Mouse (Mus musculus) hindbrain, embryonic 10.5 days (tissue): ENCODE results near the gene Frmpd1. TPM values are rescaled to one million over a fixed set of nuclear protein-coding genes. Genes with fewer than 3 reads are reported as not detected.
A peak's percentile ranks its signal among the peaks of the same experiment; 100 is the strongest.

Source experiments
- DNase-seq: peaks from one replicate; pipeline ENCODE4 v3.0.0-alpha.2; 2017; ENCODE audit warnings: low spot score
- H3K27ac ChIP-seq: fragments of 300-500 bp; sonication (generic); 2 replicates; pipeline ENCODE4 v1.5.1; 2016; ENCODE audit warnings: mild to moderate bottlenecking, moderate library complexity
- H3K27me3 ChIP-seq: fragments of 300-500 bp; sonication (generic); 2 replicates; pipeline ENCODE4 v1.6.1; 2016; ENCODE audit warnings: mild to moderate bottlenecking; ENCODE audit not compliant: poor library complexity, insufficient read depth, severe bottlenecking
- H3K36me3 ChIP-seq: fragments of 300-500 bp; sonication (generic); 2 replicates; pipeline ENCODE4 v1.6.1; 2016; ENCODE audit warnings: mild to moderate bottlenecking, moderate library complexity
- H3K4me1 ChIP-seq: fragments of 300-500 bp; sonication (generic); replicated peaks from 2 replicates; pipeline ENCODE4 v1.6.1; 2016; ENCODE audit warnings: mild to moderate bottlenecking
- H3K4me3 ChIP-seq: fragments of 300-500 bp; sonication (generic); 2 replicates; pipeline ENCODE4 v1.5.1; 2016; ENCODE audit warnings: mild to moderate bottlenecking, moderate library complexity
- H3K9me3 ChIP-seq: fragments of 300-500 bp; sonication (generic); 2 replicates; pipeline ENCODE4 v1.6.1; 2016; ENCODE audit warnings: mild to moderate bottlenecking, moderate library complexity
- WGBS: fragments of 180-500 bp; shearing (Covaris S2); methylation state at CpG from one replicate; pipeline ENCODE4 v1.1.7; 2016; 5-methylcytosine and 5-hydroxymethylcytosine counted together
- polyA plus RNA-seq: library from polyadenylated mRNA; unstranded; fragments of >200 nt; fragmentation: Nextera tagmentation; extraction: Ambion mirVana; gene quantifications from 2 replicates; pipeline ENCODE4 v1.2.1, GENCODE M21; 2016

Frmpd1 gene
- polyA plus RNA-seq, 1 experiment from 2014 or later: 1.5 TPM

DNA sequence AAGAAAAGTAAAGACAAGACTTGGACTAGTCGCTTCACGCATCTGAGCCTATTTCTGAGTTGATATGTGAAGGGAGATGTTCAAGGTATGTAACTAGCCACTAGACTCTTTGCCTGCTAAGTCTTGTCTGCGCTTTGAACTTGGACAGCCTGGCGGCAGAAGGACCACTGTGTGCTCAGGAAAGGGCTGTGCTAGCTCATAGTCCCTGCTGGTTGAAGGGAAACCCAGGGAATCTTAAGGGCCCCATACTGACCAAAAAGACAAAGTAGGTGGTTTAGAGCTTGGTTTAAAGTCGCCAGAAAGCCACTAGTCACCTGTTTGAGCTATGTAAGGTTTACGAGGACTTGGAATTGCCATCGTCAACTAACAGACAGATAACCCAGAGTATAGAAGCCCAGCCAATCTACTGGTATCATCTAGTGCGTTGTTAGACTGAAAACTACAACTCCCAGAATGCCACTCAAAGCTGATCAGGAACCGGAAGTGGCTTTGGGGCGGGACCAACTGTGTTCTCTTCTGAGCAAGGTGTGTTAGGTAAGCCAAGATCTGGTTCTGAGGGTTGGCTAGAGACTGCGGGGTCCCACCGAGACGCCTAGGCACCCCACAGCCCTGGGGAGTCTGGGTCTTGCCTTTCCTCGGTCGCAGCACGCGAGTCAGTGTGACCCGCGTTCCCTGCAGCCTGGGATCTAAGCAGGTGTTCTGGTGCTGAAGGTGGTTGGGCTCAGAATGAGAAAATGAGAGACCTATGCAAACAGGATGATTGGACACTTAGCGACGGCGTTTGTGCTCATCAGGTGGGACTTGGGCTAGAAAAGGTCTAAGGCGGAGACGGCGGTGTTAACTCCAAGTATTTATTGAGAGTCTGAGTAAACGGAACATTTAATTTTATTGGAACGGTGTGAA is 112.2 kb downstream of the Frmpd1 start, which contains the start of gene Trmt10b:
Gene Trmt10b (plus strand): TSS at position 466 of the 903 bp plus-strand sequence.
- H3K9me3 ChIP-seq: no peaks in the 10 kb centered on the region
- DNase-seq: peak; percentile 69
- no peaks in the 10 kb centered on the region for H3K27me3 ChIP-seq
- peak within 1 kb of the TSS; percentile 82 for H3K4me3 ChIP-seq
- peaks cover 19% of the 10 kb centered on the region for H3K36me3 ChIP-seq
- 22% methylated on average over 27 of the region's 27 CpGs for WGBS
- H3K27ac ChIP-seq: peak within 1 kb of the TSS; percentile 78
- peaks cover 10% of the 10 kb centered on the region for H3K4me1 ChIP-seq

DNA sequence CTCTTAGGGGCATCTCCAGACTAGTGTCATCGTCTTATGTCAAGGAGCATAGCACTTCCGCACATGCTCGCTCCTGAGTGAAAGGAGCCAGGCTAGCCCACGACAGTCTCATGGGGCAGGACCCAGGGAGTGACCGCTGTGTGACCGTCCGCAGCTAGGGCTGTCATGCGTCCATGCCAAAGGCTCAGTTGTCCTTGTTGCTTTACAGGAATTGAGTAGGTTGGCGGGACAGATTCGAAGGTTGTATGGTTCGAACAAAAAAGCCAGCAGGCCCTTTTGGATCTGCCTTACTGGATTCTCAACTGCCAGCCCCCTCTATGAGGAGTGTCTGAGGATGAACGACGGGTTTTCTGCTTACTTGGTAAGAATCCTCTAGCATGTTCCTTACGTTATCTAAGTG is 120.9 kb downstream of the Frmpd1 start:
- H3K36me3 ChIP-seq: peaks cover 87% of the 10 kb centered on the region
- no peak for DNase-seq

DNA sequence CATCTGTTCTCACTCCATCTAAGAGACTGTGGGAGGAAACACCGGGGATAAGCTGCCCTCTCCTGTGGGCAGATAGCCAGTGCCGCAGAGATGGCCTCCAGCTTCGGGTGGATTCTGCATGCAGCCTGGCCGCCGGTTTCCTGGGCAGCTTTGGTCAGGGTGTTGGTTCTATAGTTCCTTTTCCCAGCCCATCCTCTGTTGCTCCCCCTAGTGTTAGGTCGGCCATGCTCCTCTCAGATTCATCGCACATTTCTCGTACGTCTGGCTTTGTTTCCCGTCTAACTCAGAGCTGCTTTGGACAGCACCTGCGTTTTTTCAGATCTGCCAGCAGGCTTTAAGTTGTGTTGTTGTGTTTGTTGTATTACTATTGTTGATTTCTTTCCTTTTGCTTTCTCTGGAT is 123.4 kb downstream of the Frmpd1 start:
- Histone ChIP-seq H3K36me3 (peaks cover 79% of the 10 kb centered on the region), H3K27me3 (no peaks in the 10 kb centered on the region), H3K4me3 (no peak overlapping the region), H3K27ac (no peak overlapping the region), H3K9me3 (peaks cover 6% of the 10 kb centered on the region; the same call in 1 of the 2 replicates), H3K4me1 (no peaks in the 10 kb centered on the region)
- DNase-seq: peak; percentile 36
- 43% methylated on average over 11 of the region's 11 CpGs for WGBS

More for the DNA sequence above, 120.9 kb downstream of the Frmpd1 start:
- no peaks in the 10 kb centered on the region for H3K4me1 ChIP-seq
- no peak overlapping the region for H3K4me3 ChIP-seq
- no peak overlapping the region for H3K27ac ChIP-seq
- peaks cover 6% of the 10 kb centered on the region; the same call in 1 of the 2 replicates for H3K9me3 ChIP-seq
- no peaks in the 10 kb centered on the region for H3K27me3 ChIP-seq
- 97% methylated on average over 14 of the region's 14 CpGs for WGBS

DNA sequence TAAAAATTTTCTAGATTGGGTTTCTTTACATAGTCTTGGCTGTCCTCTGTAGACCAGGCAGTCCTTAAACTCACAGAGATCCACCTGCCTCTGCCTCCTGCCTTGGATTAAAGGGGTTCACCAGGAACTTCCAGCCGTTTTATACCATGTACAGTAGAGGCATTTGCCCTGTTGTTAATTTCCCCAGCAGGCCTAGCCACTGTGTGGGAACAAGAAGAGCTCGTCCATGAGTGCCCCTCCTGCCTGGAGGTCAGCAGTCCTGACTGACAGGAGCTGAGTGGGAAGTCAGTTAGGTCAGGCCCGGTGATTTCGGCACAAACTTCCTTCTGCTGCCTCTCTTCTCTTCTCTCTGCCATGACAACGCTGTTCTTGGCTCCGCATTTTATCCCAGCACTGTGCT is 123.9 kb downstream of the Frmpd1 start:
- DNase-seq: no peak
- H3K27me3 ChIP-seq: no peaks in the 10 kb centered on the region
- H3K36me3 ChIP-seq: peaks cover 74% of the 10 kb centered on the region
- peaks cover 6% of the 10 kb centered on the region; the same call in 1 of the 2 replicates for H3K9me3 ChIP-seq
- H3K27ac ChIP-seq: no peak overlapping the region
- 83% methylated on average over 6 of the region's 6 CpGs for WGBS
- H3K4me1 ChIP-seq: no peaks in the 10 kb centered on the region
- no peak overlapping the region for H3K4me3 ChIP-seq

DNA sequence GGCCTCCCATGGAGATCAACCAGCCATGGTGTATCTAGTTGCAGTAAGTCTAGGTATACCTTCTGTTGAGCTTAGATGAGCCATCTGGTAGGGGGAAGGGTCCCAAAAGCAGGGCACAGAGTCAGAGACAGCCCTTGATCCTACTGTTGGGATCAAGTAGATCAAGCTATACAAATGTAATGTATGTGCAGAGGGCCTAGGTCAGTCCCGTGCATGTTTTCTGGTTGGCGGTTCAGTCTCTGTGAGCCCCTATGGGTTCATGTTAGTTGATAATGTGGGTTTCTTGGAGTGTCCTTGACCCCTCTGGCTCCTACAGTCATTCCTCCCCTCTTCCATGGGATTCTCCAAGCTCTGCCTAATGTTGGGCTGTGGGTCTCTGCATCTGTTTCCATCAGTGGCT is 126.4 kb downstream of the Frmpd1 start:
- no peak for DNase-seq
- H3K9me3 ChIP-seq: no peaks in the 10 kb centered on the region
- peaks cover 72% of the 10 kb centered on the region for H3K36me3 ChIP-seq
- no peak overlapping the region for H3K27ac ChIP-seq
- H3K4me3 ChIP-seq: no peak overlapping the region
- WGBS: 99% methylated on average over 2 of the region's 2 CpGs
- no peaks in the 10 kb centered on the region for H3K4me1 ChIP-seq
- H3K27me3 ChIP-seq: no peaks in the 10 kb centered on the region

DNA sequence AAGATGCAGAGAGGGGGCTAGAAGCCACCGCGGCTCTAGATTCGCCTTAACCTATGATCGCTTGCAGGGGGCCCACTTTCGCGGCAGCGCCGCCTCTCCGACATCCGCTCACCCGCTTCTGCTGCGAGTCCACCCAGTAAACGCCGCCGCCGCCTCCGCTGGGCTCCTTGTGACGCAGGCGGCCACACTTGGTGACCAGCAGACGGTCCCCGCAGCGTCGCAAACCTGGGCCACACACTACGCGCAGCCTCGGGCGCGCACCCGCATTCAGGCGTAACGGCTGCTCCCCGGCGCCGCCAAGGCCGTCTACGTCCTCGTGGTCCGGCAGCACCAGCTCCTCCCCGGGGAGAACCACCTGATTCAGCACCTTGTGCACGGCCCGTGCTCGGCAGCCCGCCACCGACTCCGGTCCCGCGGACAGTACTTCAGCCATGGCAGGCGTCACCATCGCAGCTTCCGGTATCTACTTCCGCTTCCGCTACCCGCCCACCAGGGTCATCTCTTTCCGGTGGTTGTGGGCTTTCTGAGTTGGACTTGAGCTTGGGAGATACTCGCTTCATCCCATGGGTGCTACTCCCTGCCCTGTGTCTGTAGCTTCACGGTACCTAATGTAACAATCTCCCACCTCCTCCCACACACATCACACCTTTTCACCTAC is 135.6 kb downstream of the Frmpd1 start:
- peak; percentile 88 for DNase-seq
- peaks cover 15% of the 10 kb centered on the region for H3K4me1 ChIP-seq
- peaks cover 34% of the 10 kb centered on the region for H3K27me3 ChIP-seq
- peaks cover 39% of the 10 kb centered on the region for H3K36me3 ChIP-seq
- H3K27ac ChIP-seq: peak overlapping the region; percentile 94
- 1% methylated on average over 56 of the region's 56 CpGs for WGBS
- no peaks in the 10 kb centered on the region for H3K9me3 ChIP-seq
- peak overlapping the region; percentile 67 for H3K4me3 ChIP-seq

DNA sequence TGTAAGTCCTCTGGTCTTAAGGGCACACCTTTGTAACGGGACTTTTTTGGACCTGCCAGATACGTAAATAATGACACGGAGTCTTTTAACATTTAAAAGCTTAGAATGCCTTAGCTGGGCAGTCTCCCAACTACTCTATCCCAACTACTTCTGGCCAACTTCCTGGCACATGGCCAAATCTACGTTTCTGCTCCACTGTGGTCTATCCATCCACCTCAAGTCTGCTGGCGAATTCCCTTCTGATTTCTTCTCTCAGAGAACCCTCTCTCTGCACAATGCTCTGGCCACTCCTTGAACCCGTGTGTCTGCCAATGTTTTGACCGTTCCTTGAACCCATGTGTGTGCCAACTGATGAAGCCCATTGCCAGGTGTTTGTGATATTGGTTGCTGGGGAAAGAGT is 146.5 kb downstream of the Frmpd1 start:
- no peak for DNase-seq
- 0 out of 2 replicates have a peak, but pooled peaks cover 4% of the 10 kb centered on the region for H3K9me3 ChIP-seq
- WGBS: 89% methylated on average over 7 of the region's 7 CpGs

DNA sequence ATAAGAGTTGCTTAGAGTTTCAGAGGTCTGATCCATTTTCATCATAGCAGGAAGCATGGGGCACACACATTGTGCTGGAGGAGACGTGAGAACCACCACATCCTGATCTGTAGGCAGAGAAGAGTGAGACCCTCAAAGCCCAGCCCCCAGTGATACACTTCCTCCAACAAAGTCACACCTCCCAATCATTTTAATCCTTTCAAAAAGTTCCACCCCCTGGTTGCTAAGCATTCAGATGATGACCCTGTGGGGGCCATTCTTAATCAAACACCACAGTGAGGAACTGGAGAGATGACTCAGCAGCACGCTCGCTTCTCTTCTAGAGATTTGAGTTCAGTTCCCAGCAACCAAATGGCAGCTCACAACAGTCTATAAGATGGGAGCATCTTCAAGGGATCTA is 147.8 kb downstream of the Frmpd1 start:
- Histone ChIP-seq H3K4me1 (no peaks in the 10 kb centered on the region), H3K27ac (no peak overlapping the region), H3K9me3 (0 out of 2 replicates have a peak, but pooled peaks cover 4% of the 10 kb centered on the region), H3K27me3 (no peaks in the 10 kb centered on the region), H3K36me3 (no peaks in the 10 kb centered on the region), H3K4me3 (no peak overlapping the region)
- WGBS: 68% methylated on average over 3 of the region's 3 CpGs
- no peak for DNase-seq

More for the DNA sequence above, 146.5 kb downstream of the Frmpd1 start:
- no peaks in the 10 kb centered on the region for H3K27me3 ChIP-seq
- H3K4me1 ChIP-seq: no peaks in the 10 kb centered on the region
- H3K36me3 ChIP-seq: no peaks in the 10 kb centered on the region
- no peak overlapping the region for H3K4me3 ChIP-seq
- H3K27ac ChIP-seq: no peak overlapping the region

Other genes starting within 250 kb of the Frmpd1 start
- gene Grhpr, start 203.5 kb upstream of the Frmpd1 start, polyA plus RNA-seq: 65.4 and 66.5 TPM in 2 replicates
- 34.4 and 35.8 TPM in 2 replicates for gene Zbtb5, start 172.5 kb upstream of the Frmpd1 start, polyA plus RNA-seq
- gene Polr1e, start 166.3 kb upstream of the Frmpd1 start, polyA plus RNA-seq: 55.6 and 57.8 TPM in 2 replicates
- gene Fbxo10, start 100.3 kb upstream of the Frmpd1 start, polyA plus RNA-seq: 14.4 and 16.5 TPM in 2 replicates
- 204 and 213 TPM in 2 replicates for gene Tomm5, start 76.8 kb upstream of the Frmpd1 start, polyA plus RNA-seq
- gene Trmt10b, start 112.3 kb downstream of the Frmpd1 start, polyA plus RNA-seq: 19.7 and 22.1 TPM in 2 replicates
- gene Dcaf10, start 157.2 kb downstream of the Frmpd1 start, polyA plus RNA-seq: 9.2 and 10.4 TPM in 2 replicates
- gene Exosc3, start 157.9 kb downstream of the Frmpd1 start, polyA plus RNA-seq: 92.8 and 111 TPM in 2 replicates
- 77.6 and 79.9 TPM in 2 replicates for gene Slc25a51, start 223.9 kb downstream of the Frmpd1 start, polyA plus RNA-seq